Mouse (Mus musculus): ENCODE measurements around the gene Tbx10.
"Not testable (repeated sequence)": the region's sequence is repeated elsewhere in the genome, so short reads cannot be mapped to it uniquely, and the experiment has no call there.

Gene Tbx10

DNA sequence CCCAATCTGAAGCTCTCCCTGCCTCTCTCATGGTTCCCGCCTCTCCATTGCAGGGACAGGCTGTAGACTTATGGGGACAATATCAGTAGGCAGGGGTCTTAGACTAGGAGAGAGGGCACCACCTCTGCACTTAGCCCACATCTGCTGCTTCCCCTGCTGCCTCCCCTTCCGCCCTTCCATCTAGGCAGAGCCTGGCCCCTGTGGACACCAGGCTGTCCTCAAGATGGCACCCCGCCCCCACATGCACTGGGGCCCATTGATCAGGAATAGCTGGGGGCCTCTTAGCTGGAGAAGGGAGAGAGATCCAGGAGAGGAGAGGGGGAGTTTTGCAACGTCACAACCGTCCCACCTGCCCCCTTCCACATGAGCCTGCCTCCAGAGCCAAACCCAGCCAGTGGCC is at the start of gene Tbx10:
Tbx10 (plus strand) TSS at position 337 of the 400 bp plus-strand sequence.
- DNase-seq, result peak; percentile 20

DNA sequence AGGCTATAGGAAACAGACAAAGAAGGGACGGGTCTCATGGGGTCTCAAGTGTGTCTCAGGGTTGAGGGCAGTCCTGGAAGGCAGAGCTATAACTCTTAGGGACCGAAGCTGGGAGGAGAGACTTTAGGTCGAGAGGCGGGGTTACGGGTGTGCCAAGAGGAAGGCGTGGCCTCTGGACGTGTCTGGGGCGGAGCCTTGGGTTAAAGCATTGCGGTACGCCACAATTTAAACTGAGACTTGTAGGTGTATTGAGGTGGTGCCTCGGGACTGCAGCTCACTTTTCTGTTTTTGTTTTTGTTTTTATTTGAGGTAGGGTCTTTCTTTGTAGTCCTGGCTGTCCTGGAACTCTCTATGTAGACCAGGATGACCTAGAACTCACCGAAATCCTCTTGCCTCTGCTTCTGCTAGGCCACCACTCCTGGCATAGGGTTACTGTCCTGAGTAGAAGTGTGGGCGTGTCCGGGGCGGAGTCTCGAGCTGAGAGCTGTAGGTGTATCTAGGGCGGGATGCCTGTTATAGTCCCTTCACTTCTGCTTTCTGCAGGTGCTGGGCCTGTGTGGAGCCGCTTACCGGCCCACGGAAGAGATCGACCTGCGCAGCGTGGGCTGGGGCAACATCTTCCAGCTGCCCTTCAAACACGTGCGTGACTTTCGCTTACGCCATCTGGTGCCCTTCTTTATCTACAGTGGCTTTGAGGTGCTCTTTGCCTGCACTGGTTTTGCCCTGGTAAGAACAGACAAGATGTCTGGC is 49.4 kb upstream of the Tbx10 start:
- peak; percentile 63 for DNase-seq

DNA sequence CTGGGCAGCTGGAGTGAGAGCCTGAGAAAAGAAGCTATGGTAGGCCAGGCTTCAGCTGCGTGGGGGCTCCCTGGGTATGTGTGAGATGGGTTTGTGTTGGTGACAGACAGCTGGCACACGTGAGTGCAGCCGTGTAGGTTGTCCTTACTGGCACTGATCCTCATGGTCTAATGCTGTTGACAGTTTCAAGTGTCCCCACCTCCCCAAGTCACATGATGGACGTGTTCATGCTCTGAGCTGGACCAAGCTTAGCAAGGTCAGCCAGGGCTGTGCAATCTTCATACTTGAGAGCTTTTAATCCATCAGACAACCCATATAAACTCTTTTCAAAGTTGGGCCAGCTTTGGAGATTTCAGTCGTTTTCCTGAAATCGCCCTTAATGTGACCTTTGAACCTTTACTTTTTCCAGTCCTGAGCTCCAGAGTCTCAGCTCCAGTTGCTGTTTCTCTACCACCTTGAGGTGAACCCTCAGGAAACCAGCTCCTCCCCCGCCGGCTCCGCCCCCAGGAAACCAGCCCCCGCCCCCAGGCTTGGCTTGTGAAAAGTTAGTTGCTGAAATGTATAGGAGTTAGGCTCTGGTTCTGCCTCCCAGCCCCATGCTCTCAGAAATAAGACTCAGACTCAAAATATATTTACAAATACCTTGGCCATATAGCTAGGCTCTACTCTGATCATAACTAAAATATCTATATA is 46.5 kb upstream of the Tbx10 start:
- peak; percentile 64 for DNase-seq

DNA sequence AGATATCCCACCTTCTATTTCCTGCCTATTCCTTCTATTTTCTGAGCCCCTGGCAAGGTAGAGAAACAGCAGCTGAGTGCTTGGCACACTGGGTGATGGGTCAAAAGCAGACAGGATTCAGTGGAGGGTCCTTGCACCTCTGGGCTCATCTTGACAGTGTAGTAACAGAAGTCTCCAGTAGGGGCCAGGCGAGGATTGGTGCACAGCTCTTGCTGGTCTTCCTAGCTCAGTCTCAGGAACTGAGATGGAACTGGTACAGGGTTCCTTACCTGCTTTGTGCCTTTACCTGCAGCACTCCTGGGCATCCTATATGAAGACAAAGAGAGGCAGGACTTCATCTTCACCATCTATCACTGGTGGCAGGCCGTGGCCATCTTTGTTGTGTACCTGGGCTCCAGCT is 45.8 kb upstream of the Tbx10 start:
- DNase-seq, result peak; percentile 82

DNA sequence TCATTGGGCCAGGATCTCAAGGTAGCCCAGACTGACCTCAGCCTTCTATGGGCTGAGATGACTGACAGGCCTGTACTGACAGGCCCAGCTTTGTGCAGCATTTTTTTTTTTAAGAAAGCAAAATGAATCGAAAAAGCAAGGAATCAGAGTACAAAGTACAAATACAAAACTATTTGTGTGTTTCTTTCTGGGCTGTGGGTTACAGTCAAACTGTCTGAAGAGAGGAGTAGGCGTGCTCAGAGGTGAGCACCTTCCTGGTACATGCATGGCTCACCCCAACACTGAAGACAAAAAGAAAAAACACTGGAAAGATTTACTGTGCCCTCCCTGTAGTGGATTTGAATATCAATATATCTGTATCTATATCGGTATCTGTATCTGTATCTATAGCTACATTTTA is 44.7 kb upstream of the Tbx10 start:
- DNase-seq, result no peak

DNA sequence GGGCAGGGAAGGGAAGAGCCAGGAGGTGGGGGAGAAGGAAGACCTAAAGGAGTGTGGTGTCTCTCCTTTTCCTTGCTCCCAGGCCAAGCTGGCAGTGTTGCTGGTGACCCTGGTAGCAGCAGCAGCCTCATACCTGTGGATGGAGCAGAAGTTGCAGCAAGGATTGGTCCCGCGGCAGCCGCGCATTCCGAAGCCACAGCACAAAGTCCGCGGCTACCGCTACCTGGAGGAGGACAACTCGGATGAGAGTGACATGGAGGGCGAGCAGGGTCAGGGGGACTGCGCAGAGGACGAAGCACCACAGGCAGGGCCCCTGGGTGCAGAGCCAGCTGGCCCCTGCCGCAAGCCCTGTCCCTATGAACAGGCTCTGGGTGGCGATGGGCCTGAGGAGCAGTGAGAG is 44.0 kb upstream of the Tbx10 start:
- DNase-seq, result peak; percentile 53

DNA sequence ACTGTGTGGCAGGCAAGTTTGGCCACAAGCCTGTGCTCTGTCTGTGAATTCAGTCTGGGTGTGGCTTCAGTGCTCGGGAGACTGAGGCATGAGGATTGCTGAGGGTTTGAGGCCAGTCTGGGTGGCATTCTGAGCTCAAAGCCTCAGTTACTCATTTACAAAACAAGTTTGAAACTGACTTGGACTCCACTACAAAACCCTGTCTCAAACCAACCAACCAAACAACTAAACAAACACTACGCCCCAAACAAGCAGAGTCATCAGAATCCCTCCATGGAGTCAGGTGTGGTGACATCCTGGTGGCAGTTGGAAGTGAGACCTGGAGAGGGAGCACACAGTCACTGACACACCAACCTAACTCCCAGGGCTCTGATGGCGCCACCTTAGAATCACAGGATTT is 42.2 kb upstream of the Tbx10 start:
- DNase-seq, result no peak

DNA sequence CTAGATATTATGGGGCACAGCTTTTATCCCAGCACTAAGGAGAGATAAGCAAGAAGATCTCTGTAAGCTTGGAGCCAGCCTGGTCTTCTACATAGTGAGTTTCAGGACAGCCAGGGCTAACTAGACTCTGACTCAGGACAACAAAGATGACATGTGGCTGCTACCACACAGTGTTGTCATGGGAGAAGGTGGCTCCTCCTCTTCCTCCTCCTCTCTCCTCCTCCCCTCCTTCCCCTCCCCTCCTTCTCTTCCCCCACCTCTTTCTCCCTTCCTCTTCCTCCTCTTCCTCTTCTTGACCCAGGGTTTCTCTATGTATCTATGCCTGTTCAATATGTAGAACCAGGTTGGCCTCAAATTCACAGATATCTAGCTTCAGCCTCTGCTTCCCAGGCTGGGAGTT is 41.1 kb upstream of the Tbx10 start:
- no peak for DNase-seq

DNA sequence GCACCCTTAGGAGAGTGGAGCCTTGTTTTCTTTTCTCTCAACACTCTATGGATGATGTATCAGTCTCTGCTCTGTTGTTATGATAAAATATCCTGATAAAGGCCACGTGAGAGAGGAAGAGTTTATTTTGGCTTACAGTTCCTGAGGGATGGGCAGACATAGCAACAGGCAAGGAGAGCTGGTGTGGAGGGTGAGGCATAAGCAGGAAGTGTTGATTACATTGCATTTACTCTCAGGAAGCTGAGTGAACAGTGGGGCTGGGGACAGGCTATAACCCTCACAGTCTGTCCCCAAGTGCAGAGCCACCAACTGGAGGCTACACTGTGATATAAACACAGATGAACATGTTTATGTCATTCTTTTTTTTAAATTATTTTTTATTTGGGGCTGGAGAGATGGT is 40.5 kb upstream of the Tbx10 start:
- DNase-seq, result no peak

DNA sequence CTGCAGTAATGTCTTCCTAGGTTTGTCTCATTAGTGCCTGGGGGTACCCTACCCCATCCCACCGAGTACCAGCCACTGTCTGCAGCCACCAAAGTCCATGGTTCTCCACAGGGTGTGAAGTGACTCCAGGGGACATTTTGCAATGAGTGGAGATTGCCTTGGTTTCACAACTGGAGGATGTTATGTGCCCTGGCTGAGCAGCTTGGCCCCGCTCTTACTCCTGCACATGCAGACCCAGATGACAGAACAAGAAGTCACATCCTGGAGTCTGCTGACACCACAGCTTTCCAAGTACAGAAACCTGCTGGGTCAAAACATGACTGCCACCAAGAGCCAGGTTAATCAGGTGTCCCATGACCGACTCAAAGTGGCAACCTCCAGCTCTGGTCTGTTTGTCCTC is 37.5 kb upstream of the Tbx10 start:
- DNase-seq, result no peak

DNA sequence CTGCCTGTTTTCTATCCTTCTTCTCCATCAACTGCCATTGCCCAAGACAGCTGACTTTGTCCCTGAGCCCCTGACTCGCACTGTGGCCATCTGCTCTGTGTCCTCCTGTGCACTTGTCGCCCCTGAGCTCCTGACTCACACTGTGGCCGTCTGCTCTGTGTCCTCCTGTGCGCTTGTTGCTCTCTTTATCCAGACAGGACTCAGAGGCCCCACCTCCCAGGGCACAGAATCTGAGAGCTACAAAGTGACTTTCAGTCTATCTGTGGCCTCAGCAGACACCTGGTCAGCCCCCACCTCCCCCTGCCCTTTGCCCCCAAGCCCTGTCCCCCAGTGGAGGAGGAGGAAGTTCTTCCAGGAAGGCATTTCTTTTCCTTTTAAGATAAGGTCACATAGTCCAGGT is 36.7 kb upstream of the Tbx10 start:
- no peak for DNase-seq

DNA sequence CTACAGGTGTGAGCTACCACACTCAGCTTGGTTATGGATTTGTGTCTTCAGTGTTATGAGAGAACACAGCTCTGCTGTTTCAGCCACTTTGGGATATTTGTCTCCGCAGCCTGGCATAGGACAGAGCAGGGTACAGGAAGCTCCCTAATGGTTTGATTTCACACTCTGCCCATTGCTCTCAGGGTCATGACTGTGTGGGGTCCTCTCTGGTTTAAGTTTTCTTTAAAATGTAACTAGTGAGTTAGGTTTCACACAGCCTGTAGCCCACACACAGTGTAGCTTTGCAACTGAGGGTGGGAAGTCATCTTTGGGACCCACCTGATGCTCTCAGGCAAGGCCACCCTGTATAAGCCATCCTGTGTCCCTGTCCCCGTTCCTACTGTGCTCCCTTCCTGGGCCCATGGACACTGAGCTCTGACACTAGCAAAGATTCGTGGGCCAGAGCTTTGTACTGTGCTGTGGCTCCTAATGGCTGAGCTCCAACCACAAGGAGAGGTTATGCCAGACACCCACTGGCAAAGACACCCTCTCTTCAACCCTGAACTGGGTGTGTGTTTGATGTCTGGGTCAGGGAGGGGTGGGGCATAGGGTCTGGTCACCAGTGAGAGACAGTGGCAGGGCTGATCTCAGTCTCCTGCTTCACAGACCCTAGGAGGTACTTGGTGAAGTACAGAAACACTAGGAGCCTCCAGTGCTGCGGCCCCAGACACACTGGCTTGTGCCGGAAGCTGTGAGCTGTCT is 35.1 kb upstream of the Tbx10 start:
- DNase-seq, result peak; percentile 45

DNA sequence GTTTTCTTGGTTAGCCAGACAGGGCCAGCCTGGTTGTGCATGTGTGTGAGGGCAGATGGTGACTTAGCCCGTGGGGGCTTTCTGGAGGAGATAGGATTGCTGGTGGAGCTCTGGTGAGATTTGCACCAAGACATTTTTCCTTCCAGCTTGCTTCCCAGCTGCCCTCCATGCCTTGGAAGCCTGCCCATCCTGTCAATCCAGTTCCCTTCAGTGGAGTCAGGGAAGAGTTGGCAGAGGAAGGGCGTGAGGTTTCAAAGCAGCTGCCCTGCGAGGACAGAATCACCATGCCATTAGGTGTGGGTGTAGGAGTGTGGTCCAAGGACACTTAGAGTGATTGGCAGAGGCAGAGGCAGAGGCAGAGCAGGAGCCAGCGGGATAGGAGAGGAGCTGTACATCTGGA is 34.1 kb upstream of the Tbx10 start, which contains the start of gene Aldh3b3:
Aldh3b3 (plus strand) TSS at position 176 of the 400 bp plus-strand sequence.
- no peak for DNase-seq

DNA sequence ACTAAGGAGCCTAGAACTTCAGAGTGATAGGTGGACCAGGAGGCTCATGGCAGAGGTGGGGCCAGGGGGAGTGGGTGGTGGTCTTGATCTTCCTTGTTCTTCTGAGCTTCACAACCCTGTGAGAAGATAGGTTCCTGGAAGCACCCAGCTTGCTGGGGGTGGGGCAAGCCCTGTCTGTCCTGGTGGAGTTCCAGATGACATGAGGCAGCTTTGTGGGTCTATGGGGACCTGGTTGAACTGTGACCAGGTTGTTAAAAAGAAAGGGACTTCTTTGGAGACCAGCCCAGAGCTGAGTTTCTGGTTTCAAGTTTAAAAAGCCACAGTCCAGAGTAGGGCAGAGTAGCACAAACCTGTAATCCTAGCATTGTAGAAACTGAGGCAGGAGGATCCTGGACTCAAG is 33.5 kb upstream of the Tbx10 start:
- peak; percentile 62 for DNase-seq

DNA sequence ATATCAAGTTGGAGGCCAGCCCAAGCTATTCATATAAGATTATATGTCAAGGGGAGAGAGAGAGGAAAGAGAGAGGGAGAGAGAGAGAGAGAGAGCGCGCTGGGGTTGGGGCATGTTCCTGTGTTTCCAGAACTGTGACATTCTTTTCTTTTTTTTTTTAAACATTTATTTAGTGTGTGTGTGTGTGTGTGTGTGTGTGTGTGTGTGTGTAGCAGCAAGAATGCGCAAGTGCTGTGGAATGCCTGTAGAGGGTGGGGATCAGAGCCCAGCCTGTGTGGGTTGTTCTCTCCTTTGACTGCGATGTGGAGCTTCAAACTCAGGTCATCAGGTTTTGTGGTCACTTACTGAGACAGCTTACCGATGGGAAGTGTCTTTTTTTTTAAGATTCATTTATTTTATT is 32.3 kb upstream of the Tbx10 start:
- no peak for DNase-seq

DNA sequence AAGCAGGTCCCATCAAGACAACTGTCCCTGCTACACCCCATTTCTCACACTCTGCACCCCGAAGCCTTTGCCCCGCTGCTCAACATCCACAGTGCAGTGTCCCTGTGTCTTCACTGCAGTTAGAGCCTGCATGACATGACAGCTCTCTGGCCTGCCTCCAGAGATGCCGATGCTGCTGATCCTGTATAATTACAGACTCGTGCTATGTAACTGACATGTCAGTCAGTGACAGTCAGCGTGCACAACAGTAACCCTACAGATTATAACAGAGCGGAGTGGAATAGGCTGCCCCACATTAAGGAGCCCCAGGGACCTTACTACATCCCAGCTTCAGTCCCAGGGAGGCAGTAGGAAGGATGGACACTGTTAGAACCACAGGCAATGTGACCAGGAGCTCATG is 30.7 kb upstream of the Tbx10 start:
- not testable (repeated sequence) for DNase-seq

DNA sequence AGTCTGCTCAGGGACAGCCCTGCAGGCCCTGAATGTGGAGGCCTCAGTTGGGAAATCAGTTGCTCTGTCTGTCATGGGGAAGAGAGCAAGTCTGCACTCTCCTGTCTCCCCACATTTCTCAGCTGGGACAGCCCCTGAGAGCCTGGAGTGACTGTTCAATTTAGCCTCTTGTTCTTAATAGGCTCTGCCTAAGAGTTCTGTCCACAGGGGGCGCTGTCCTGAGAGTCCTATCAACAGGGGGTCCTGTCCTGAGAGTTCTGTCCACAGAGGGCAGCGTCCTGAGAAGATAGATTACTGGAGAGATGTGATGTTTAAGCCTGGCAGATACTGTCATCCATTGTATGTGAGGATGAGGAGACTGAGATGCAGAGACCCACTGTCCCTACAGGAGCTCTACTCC is 30.1 kb upstream of the Tbx10 start:
- DNase-seq, result no peak

DNA sequence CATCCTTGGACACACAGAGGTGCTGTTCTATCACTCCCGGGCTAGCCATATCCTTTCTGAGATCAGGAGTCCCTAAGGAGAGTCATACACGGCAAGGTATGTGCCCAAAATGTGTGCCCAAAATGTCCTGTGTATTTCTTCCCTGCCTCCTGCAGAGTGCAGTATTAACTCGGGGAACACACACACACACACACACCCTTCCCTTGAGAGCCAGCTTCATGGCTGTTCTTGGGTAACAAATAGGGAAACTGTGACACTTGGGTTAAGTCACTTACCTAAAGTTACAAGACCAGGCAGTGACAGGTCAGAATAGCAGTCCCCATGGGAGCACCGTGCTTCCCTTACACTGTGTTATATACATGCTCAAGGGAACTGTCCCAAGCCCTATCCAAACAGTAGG is 28.5 kb upstream of the Tbx10 start:
- no peak for DNase-seq

DNA sequence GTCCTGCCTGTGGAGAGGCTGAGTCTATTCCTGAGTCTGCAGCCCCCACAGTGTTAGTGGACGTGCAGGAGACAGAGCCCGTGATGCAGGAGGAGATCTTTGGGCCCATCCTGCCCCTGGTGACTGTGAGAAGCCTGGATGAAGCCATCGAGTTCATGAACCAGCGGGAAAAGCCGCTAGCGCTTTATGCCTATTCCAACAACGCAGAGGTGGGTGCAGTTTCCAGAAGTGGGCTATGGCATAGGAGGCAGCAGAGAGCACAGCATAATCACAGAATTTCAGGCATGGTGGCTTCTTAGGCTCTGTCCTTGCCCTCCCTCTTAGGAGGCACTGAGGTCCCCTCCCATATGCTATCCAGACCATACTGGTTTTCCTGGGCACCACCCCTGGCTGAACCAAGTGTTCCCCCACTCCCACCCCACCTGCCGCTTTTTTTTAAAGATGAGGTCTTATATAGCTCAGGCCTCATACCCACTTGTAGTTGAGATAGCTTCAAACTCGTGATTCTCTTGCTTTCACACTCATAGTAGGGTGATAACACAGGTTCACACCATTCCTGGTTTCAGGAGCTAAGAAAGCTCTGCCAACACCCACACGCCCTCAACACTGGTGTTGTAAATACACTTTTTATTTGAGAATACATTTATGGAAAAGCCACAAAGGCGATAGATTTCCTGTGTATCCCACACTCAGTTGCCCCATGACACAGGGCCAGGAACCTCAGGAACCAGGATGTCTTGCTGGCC is 26.0 kb upstream of the Tbx10 start:
- DNase-seq, result no peak

DNA sequence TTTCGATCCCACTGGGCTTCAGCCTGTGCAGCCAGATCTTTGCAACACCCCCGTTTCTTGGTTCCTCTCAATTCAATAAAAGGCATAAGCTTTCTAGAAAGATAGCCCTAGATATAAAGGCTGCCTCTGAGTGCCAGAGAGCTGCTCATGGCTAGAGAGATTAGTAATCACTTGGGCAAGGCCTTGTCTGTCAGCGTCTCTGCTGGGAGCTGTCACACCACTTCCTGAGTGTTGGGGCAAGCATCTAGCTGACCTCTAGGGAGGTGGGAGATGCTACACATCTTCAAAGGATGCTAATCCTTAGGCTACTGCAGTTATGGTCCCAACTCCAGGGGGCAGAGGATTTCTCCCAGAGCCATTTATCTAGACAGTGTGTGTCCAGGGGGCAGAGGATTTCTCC is 25.3 kb upstream of the Tbx10 start:
- no peak for DNase-seq

DNA sequence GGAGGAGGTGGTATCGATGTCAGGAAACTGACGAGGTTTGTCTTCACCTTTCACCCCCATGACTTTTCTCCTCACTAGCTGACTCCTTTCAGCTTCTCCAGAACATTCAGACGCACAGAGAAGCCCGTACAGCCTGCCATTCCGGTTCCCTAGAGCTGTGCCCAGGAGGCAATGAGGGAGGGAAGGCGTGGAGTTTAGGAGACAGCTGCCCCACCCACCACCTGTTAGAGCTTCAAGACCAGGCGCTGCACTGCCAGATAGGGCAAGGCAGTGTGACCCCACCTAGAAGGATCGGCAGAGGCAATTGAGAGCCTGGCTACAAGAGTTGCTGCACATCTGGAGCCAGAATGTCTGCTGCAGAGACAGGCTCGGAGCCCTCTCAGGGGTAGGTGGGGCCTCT is 20.3 kb upstream of the Tbx10 start, which contains the start of gene Aldh3b2:
Aldh3b2 (plus strand) TSS at position 100 of the 400 bp plus-strand sequence.
- DNase-seq, result no peak

DNA sequence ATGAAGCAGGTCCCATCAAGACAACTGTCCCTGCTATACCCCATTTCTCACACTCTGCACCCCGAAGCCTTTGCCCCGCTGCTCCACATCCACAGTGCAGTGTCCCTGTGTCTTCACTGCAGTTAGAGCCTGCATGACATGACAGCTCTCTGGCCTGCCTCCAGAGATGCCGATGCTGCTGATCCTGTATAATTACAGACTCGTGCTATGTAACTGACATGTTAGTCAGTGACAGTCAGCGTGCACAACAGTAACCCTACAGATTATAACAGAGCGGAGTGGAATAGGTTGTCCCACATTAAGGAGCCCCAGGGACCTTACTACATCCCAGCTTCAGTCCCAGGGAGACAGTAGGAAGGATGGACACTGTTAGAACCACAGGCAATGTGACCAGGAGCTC is 17.9 kb upstream of the Tbx10 start:
- not testable (repeated sequence) for DNase-seq

DNA sequence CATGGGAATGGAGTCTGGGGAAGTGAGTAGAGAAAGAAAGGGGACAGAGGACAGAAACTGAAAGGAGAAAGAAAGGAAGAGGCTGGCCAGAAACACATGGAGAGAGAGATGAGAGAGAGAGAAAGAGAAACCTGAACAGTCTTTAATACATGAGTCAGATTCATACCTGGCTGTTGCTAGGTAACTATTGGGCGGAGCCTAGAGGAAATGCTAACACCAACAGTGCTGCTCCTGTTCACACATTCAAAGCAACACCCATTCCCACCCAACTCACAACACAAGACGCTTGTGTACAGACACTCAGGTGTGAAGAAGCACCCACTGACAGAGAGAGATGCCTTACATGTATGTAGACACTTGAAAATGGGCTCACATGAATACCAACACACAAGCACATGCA is 16.7 kb upstream of the Tbx10 start:
- no peak for DNase-seq
